Mouse (Mus musculus): ENCODE results near the gene Atp1a4.

- no peak for TF ChIP-seq POLR2A (IDR thresholded peaks at IDR 0.05; ENCODE audit: control insufficient read depth, low read depth, low read length)
- TF ChIP-seq CTCF (IDR thresholded peaks at IDR 0.05; ENCODE audit: control insufficient read depth, insufficient read depth, insufficient replicate concordance, low read depth, low read length): no peak
These were observed 66.6 kb downstream of the Atp1a4 start for GRCm38 (mm10) chr1:172191578-172191977.

All from testis, adult 2 months (tissue).